Mouse (Mus musculus) heart, postnatal 10 days (tissue): Measurements from ENCODE around the gene Negr1. TPM values are rescaled to one million over a fixed set of nuclear protein-coding genes. Genes with fewer than 3 reads are reported as not detected.

ENCODE experiments used
- DNase-seq, 2 experiments: peaks; one replicate each; pipeline ENCODE4 v3.0.0; 2021
- intact Hi-C: fragments of 180-260 bp; cut with DNase I; formaldehyde crosslinking; loops from one replicate; pipeline ENCODE4 v1.15.1; 2025
- total RNA-seq, 2 experiments: library from RNA; stranded (reverse); gene quantifications; 2 replicates each; pipeline ENCODE4 v1.2.3; 2021

The Negr1 gene
- total RNA-seq, 2 experiments from 2014 or later = 1.9 to 3.3 TPM

GRCm38 (mm10) chr3:156895322-156895721, 333.7 kb downstream of the Negr1 start:
- intact Hi-C loops = no loop called here
- DNase-seq = no peak

DNA sequence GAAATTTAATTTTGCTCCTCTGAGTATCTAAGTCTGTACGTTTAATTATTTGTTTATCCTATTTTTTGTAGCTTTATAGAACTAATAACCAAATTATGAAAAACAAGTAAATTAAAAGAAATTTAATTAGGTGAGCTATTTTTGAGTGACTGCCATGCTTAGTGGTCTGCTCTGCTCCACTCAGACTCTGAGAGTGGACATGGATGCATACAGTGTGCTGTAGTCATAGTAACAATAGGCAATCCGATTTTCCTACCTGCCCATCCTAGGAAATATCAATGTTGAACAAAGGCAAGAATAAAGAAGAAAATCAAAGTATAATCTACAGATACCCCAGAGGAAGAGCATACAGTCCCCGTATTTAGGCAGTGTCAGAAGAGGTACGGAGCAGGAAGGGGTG, 334.5 kb downstream of the Negr1 start:
- intact Hi-C loops = no loop called here
- DNase-seq = no peak

- no peak for DNase-seq
- intact Hi-C loops = no loop called here
Observed at GRCm38 (mm10) chr3:156896552-156896951, 335.0 kb downstream of the Negr1 start.

DNA sequence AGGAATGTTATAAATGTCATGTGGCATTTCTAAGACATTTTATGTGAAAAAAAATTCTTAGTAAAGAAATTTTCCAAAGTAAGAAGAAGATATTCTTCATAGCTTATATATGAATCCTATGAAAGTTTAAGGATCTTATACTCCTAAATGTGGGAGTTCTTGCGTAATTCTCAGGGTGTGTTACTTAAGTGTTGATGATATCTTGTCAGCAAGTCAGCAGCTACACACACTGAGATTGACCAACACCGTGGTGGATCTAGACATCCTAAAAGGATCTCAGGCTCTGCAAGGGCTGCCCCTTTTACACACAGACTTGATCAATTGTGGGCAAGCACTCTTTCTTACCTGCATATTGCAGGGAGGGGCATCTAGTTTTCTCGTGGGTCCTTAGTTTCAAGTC, 339.5 kb downstream of the Negr1 start:
- intact Hi-C loops = no loop called here
- DNase-seq = no peak

DNA sequence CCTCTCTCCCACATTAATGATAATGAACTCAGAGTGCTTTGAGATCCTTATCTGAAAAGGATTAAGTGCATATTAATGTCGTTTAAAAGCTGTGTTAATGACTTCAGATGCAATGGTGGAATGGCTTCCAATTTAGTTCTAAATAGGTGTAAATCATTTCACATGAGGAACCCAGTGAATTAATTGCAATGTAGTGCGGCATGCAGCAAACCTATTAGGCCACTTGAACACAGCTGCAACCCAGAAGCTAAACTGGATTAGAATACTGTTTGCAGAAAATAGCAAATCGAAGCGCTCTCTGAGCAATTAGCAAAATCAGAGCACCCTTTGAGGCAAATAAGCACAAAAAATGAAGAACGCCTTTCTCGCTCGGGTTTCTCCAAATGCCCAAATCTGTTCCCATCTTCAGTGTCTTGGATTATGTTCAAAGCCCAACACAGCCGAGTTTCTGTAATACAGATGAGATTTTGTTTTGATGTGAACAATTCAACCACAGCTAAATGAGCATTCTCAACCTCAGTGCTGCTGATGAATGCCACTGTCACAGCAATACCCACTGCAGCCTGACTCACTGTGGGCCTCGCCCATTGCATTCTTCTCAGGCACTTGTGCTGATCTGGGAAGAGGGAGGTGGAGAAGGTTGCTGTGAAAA, 342.5 kb downstream of the Negr1 start:
- DNase-seq = no peak
- intact Hi-C loops = no loop called here

DNA sequence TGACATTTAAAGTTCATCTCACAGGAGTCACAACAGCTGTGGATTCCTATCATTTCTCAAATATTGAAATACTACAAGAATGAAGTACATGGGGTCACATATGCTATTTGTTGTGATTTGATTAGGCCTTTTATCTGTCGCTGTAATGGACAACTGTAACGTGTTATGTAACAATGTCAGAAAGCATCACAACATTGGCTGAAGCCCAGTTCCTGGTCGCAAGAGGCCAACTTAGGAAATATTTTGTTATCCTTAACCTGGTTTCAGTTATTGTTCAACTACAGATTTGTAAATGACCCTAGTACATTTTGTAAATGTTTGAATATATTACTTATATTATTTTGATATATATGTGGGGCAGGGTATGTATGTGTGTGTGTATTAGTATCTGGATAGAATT, 351.2 kb downstream of the Negr1 start:
- no peak for DNase-seq
- intact Hi-C loops = no loop called here

- DNase-seq = no peak
- intact Hi-C loops = no loop called here
Observed at GRCm38 (mm10) chr3:156921369-156921768, 359.8 kb downstream of the Negr1 start.

- intact Hi-C loops = no loop called here
Observed at GRCm38 (mm10) chr3:156923159-156923558, 361.6 kb downstream of the Negr1 start.

DNA sequence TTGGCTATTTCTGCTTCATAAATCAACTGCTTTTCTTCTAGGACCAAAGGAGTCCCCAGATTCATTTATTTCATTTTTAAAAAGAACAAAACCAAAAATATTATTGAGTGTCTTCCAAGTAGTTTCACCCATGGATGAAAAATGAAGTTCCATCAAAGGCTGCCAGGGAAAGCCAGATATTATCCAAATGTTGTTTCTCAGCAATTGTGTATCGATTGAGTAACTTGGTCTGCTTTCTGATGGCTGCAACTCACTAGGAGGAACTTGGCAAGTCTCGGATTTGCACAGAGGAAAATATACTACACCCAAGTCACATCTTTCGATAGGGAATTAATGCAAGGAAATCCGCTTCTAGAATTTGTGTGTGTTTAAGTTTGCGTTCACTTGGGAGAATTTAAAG, 363.5 kb downstream of the Negr1 start:
- no peak for DNase-seq

More at GRCm38 (mm10) chr3:156923159-156923558, 361.6 kb downstream of the Negr1 start:
- DNase-seq = no peak

GRCm38 (mm10) chr3:156928396-156929061, 366.9 kb downstream of the Negr1 start:
- intact Hi-C loops = no loop called here

More for the DNA sequence above, 363.5 kb downstream of the Negr1 start:
- intact Hi-C loops = no loop called here

DNA sequence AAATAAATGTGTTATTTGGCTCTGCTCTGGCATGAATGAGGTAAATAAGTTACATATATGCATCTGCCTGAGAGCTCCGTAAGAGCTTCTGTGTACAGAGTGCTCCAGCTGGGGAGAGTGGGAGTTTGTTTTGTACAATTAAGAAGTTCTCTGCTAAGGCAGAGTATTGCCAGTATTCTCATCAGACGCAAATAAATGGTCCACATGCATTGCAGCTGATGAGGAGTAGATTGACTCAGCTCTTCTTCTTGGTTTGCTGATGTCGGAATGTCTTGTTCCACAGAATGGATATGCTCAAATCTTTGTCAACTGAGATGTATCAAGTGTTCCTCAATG, 367.4 kb downstream of the Negr1 start:
- DNase-seq = no peak
- intact Hi-C loops = no loop called here

More at GRCm38 (mm10) chr3:156928396-156929061, 366.9 kb downstream of the Negr1 start:
- DNase-seq = peak; percentile 8 to 29

DNA sequence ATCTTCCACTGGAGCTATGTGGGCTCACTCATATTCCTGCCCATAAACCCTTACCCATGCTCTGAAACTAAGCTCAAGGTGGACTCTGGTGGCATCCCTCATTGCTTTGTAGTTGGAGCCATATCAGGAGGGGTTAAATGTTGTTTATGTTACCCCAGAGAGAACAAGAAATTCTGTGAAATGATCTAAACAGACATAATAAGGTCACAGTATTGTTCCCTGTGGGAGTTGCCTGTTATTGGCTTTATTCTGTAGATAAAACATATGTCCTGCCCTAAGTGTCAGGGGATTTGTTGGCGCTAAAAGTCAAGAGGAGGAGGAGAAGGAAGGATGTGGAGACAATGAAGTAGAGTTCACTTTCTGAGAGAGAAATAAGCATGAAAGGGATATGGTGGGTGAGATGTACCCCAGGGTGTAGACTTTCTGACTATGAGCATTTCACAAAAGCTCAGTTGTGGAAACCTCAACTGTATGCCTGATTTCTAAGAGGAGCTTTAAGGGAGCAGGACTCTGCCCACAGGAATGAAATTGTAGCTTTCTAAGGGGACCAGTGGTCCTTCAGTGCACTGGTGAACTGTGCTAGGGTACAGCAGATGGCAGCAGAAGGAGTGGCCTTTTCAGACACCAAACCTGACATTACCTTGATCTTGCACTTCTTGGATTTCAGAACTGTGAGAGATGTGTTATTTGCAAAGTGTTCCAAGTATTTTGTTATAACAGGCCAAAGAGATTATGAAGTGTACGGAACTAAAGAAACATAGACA, 368.3 kb downstream of the Negr1 start:
- no peak for DNase-seq
- intact Hi-C loops = no loop called here

GRCm38 (mm10) chr3:156931011-156931410, 369.4 kb downstream of the Negr1 start:
- intact Hi-C loops = no loop called here
- no peak for DNase-seq

DNA sequence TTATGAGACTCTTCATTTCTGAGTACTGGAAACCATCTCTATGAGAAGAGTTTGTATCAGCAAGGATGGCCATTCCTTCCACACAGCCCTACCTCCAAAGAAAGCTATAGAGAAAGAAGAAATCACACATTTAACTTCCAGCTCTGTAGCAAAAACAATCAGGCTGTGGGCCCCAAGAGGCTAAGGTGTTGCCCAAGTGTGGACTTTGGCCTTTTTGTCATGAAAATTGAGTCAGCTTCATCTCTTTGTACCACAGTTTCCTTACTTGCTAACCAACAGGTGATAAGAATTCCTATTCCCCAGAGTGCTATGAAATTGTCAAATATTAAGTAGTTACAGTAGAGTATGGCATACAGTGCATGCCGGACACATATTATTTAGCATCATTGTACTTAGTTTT, 369.9 kb downstream of the Negr1 start:
- DNase-seq = no peak
- intact Hi-C loops = no loop called here

GRCm38 (mm10) chr3:156934778-156935290, 373.2 kb downstream of the Negr1 start:
- intact Hi-C loops = no loop called here

DNA sequence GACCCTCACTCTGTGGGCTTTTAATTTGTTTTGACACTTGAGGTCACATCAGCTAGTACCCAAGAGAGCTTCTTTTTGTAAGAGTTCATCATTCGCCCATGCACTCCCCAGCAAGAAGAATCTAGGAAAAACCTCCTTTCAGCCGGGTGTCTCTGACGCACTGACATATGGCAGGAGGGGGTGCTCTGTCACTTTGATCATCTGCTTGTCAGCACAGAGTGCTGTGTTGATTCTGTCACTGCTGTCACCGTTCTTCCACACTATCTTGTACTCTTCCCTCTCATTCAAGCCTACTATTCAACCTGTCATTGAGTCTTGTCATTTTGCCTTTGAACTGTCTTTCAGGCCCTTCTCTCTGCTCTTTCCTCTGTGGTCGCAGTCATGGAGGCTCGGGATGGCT, 385.8 kb downstream of the Negr1 start:
- DNase-seq = no peak
- intact Hi-C loops = no loop called here

More at GRCm38 (mm10) chr3:156934778-156935290, 373.2 kb downstream of the Negr1 start:
- DNase-seq = no peak

- DNase-seq = peak in 1 of 2 experiments; percentile 3
- intact Hi-C loops = no loop called here
Observed at GRCm38 (mm10) chr3:156952970-156953369, 391.4 kb downstream of the Negr1 start.

- intact Hi-C loops = no loop called here
- DNase-seq = no peak
Observed at GRCm38 (mm10) chr3:156955094-156955493, 393.5 kb downstream of the Negr1 start.

GRCm38 (mm10) chr3:156958640-156959039, 397.0 kb downstream of the Negr1 start:
- intact Hi-C loops = no loop called here
- DNase-seq = no peak

GRCm38 (mm10) chr3:156968764-156969163, 407.2 kb downstream of the Negr1 start:
- intact Hi-C loops = no loop called here
- no peak for DNase-seq

DNA sequence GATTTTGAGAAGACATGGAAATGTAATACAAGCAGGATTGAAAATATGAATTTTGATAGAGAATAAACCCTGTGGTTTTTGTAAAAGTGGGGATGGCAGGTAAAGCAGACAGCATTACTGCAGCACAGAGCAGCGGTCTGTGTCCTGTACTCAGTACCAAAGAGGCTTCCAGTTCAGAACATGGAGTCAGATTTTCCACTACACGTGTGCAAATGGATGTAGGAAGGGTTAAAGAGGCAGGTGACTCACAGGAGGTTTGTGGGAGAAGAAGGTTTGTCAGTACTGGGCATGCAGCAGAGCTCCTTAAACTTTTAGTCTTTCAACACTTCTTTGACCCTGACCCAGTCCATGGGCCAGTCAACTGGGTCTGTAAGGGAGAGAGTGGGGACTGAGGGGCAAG, 409.5 kb downstream of the Negr1 start:
- no peak for DNase-seq
- intact Hi-C loops = no loop called here

DNA sequence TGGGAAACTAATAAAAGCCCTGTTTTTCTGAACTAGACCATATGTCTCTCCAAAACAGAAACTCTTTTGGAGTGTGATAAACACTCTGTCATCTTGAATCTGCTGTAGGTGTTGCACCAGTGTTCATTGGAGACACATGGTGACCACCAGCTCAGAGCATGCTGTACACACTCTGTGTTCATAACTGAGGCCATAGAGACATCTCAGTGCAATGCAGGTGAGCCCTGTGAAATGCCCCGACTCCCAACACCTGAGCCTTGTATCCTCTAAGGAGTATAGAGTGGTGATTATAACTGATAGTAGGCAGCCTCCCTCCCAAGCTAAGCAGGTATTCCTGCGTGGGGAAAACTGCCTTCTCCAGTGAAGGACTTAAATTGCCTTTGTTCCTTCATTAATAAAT, 415.2 kb downstream of the Negr1 start:
- intact Hi-C loops = no loop called here
- no peak for DNase-seq
